Mouse (Mus musculus): ENCODE data around the gene Clps.

GRCm38 (mm10) chr17:28513337-28513736, 47.2 kb downstream of the Clps start:
- TF ChIP-seq CTCF (IDR thresholded peaks at IDR 0.05; ENCODE audit: low read depth, low read length), result no peak
- no peak for TF ChIP-seq TAL1 (conservative IDR thresholded peaks at IDR 0.05; ENCODE audit: low read depth, low read length)
- no peak for TF ChIP-seq GATA1 (IDR thresholded peaks at IDR 0.05; ENCODE audit: borderline replicate concordance, low read length)
- TF ChIP-seq POLR2AphosphoS5 (IDR thresholded peaks at IDR 0.05; ENCODE audit: insufficient replicate concordance, low read depth, low read length), result no peak
